Mouse (Mus musculus): ENCODE data around the gene Uhrf1bp1. TPM values are rescaled to one million over a fixed set of nuclear protein-coding genes. Genes with fewer than 3 reads are reported as not detected.
A peak's percentile ranks its signal among the peaks of the same experiment; 100 is the strongest.

Uhrf1bp1 gene
- polyA plus RNA-seq, 1 experiment from 2014 or later, result 5.9 TPM

DNA sequence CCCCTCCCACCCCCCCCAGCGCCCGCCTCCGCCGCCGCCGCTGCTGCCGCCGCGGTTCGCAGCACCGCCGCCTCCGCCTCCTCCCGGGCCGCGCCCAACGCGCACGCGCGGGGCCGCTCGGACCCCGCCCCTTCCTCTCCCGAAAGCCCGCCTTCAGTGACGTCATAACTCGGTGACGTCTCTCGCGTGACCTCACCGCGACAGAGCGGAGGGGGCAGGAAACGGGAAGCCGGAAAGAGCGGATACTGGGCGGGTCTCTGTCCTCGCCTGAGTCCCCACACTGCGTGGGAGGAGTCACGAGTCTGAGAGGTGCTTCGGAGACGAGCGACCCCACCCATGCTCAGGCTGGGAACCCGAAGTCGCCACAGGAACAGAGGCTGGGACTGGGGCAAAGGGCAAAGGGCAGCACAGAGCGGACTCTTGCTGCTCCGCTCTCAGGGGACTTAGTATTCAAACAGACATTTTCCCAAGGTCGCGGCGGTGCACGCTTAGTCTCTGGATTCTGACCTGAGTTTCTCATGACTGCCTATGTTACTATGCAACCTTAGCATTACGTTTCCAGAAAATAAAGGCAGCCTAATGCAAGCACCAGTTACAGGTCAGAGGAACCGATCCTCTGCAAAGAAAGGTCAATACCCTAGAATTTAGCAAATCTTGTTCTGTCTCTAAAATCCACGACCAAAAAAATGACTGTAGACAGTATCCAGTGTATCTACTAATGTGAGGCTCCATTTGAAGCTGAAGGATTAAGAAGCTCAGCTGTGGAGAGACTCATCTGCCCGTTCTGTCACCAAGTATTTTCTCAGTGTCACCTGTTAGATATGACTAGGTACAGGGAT, 35.5 kb upstream of the Uhrf1bp1 start, which contains the start of gene D17Wsu92e:
Gene D17Wsu92e (minus strand): TSS at position 81 of the 839 bp plus-strand sequence.
- H3K36me3 ChIP-seq (ENCODE audit: control insufficient read depth, insufficient read depth, low read length), result no peaks in the 10 kb centered on the region
- H3K4me2 ChIP-seq (ENCODE audit: low read depth, low read length), result peak within 1 kb of the TSS; percentile 81
- peak within 1 kb of the TSS; percentile 91 for H3K9ac ChIP-seq (ENCODE audit: low read length)
- peak within 1 kb of the TSS; percentile 99 for H3K4me3 ChIP-seq (replicated peaks; ENCODE audit: low read length)
- H3K27me3 ChIP-seq (ENCODE audit: control insufficient read depth, insufficient read depth, low read length), result no peaks in the 10 kb centered on the region
- ATAC-seq (ENCODE audit: insufficient read depth, low FRiP score), result peak; percentile 98
- peaks cover 18% of the 10 kb centered on the region for H3K4me1 ChIP-seq (ENCODE audit: control insufficient read depth, insufficient read depth, low read length)
- H3K27ac ChIP-seq (ENCODE audit: low read length), result peak within 1 kb of the TSS; percentile 92
- 2% methylated on average over 46 of the region's 56 CpGs for WGBS
- H3K9me3 ChIP-seq (replicated peaks; ENCODE audit: control insufficient read depth, low read length), result no peaks in the 10 kb centered on the region

DNA sequence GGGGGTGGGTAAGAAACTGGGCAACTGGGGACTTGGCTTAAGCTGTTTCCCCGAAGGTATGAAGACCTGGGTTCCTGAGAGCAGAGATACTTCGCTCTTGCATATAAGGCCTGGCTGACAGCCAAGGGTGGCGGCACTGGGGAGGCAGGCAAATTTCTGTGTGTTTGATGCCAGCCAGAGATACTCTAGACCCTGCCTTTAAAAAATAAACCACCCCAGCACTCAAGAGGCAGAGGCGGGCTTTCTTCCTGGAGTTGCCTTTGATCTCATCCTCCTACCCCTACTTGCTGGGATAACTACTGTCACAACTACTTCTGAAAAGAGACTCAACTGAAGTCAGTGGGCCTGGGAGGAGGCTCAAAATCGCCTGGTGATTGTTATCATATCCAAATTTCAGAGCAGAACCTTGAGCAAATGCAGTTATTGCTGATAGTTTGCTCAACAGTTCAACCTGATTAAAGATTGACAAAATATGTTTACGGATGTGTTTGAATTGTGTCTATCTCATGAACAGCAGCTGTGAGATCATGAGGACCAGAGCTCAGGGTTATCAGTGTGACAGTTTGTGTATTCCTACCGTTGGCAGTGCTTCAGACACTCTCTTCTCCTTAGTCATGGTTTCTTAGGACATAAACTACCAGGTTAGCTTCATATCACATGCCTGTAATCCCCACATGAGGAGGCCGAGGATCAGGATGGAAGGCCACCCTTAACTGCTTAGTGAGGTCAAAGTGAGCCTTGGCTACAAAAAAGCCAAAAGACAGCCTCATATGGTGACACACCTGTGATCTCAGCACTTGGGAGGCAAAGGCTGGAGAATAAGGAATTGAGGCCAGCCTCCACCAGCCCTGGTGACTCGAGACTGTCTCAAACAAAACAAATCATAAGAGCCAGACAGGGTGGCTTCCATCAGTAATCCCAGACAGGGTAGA, 34.6 kb upstream of the Uhrf1bp1 start:
- Histone ChIP-seq H3K36me3 (ENCODE audit: control insufficient read depth, insufficient read depth, low read length) (no peaks in the 10 kb centered on the region), H3K4me3 (replicated peaks; ENCODE audit: low read length) (peak overlapping the region; percentile 99; the same call in 1 of the 2 replicates), H3K9me3 (replicated peaks; ENCODE audit: control insufficient read depth, low read length) (no peaks in the 10 kb centered on the region), H3K27ac (ENCODE audit: low read length) (peak overlapping the region; percentile 83), H3K4me2 (ENCODE audit: low read depth, low read length) (peak overlapping the region; percentile 58), H3K4me1 (ENCODE audit: control insufficient read depth, insufficient read depth, low read length) (peaks cover 21% of the 10 kb centered on the region), H3K27me3 (ENCODE audit: control insufficient read depth, insufficient read depth, low read length) (no peaks in the 10 kb centered on the region), H3K9ac (ENCODE audit: low read length) (peak overlapping the region; percentile 74)
- no peak for ATAC-seq (ENCODE audit: insufficient read depth, low FRiP score)
- 54% methylated on average over 9 of the region's 9 CpGs for WGBS

DNA sequence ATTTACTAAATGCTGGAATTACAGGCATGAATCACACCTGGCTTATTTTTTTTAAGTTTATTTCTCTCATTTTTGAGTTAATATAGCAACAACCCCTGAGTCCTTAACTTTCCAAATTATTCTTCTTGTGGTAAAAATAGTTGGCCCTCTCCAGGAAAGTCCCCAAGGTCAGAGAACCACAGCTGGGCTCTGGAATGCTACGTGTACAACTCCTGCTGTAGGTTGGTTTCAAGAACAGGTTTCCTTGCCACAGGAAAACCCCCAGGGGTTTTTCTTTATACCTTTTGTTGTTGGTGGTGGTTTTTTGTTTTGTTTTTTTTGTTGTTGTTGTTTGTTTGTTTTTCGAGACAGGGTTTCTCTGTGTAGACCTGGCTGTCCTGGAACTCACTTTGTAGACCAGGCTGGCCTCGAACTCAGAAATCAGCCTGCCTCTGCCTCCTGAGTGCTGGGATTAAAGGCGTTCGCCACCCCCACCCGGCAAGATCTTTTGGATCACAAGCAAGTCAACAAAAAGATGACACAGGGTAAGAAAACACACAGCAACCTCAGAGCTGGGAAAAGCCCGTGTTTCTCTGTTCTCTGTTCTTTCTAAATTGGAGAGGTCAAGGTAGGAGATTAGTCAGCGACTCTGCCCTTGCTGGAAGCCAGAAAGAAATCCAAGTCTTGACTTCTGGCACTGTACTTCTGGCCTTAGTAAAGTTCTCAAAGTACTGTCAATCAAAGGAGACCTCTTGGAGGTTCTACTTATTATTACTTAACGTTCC, 32.9 kb upstream of the Uhrf1bp1 start:
- Histone ChIP-seq H3K4me2 (ENCODE audit: low read depth, low read length) (no peak overlapping the region), H3K27me3 (ENCODE audit: control insufficient read depth, insufficient read depth, low read length) (no peaks in the 10 kb centered on the region), H3K27ac (ENCODE audit: low read length) (no peak overlapping the region), H3K4me3 (replicated peaks; ENCODE audit: low read length) (no peak overlapping the region), H3K9me3 (replicated peaks; ENCODE audit: control insufficient read depth, low read length) (no peaks in the 10 kb centered on the region), H3K4me1 (ENCODE audit: control insufficient read depth, insufficient read depth, low read length) (peaks cover 20% of the 10 kb centered on the region), H3K9ac (ENCODE audit: low read length) (no peak overlapping the region), H3K36me3 (ENCODE audit: control insufficient read depth, insufficient read depth, low read length) (no peaks in the 10 kb centered on the region)
- no peak for ATAC-seq (ENCODE audit: insufficient read depth, low FRiP score)
- 78% methylated on average over 9 of the region's 9 CpGs for WGBS

DNA sequence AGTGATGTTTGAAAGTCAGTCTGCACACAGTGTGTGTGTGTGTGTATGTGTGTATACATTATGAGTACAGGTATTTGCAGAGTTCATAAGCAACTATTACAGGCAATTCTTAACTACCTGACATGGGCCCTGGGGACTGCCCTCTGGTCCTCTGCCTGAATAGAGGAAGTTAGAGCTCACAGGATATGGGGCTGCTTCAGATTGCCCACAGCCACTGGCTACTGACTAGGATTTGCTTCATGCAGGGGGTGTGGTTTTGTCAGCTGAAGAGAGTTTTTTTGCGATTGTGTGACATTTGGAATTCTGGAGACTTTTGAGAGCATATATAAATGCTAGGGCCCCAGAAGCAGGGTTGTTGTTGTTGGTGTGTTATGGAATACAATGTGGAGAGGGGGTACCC, 31.3 kb upstream of the Uhrf1bp1 start:
- no peaks in the 10 kb centered on the region for H3K27me3 ChIP-seq (ENCODE audit: control insufficient read depth, insufficient read depth, low read length)
- WGBS, result 58% methylated on average over 1 of the region's 1 CpGs
- H3K27ac ChIP-seq (ENCODE audit: low read length), result no peak overlapping the region
- no peaks in the 10 kb centered on the region for H3K9me3 ChIP-seq (replicated peaks; ENCODE audit: control insufficient read depth, low read length)
- H3K4me2 ChIP-seq (ENCODE audit: low read depth, low read length), result no peak overlapping the region
- ATAC-seq (ENCODE audit: insufficient read depth, low FRiP score), result no peak
- H3K36me3 ChIP-seq (ENCODE audit: control insufficient read depth, insufficient read depth, low read length), result no peaks in the 10 kb centered on the region
- H3K9ac ChIP-seq (ENCODE audit: low read length), result no peak overlapping the region
- no peak overlapping the region for H3K4me3 ChIP-seq (replicated peaks; ENCODE audit: low read length)
- peaks cover 12% of the 10 kb centered on the region for H3K4me1 ChIP-seq (ENCODE audit: control insufficient read depth, insufficient read depth, low read length)

DNA sequence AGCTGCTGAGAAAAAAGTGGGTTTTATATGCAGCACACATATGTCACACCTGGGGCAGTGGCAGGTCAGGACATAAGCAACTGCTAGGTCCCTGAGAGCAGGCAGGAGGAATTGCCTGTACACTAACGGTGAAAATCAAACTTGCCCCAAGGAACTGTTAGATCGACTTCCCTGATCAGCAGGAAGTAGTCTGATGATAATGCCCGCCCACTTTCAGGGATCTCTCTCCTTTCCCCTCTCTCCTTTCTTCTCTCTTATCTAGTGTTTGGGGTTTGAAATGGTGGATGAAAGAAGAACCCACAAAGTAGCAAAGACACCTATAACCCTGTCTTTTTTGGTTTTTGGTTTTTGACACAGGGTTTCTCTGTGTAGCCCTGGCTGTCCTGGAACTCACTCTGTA, 30.7 kb upstream of the Uhrf1bp1 start:
- ATAC-seq (ENCODE audit: insufficient read depth, low FRiP score), result no peak
- Histone ChIP-seq H3K4me3 (replicated peaks; ENCODE audit: low read length) (no peak overlapping the region; the same call in 1 of the 2 replicates), H3K27me3 (ENCODE audit: control insufficient read depth, insufficient read depth, low read length) (no peaks in the 10 kb centered on the region), H3K27ac (ENCODE audit: low read length) (peak overlapping the region; percentile 60; the same call in 1 of the 2 replicates), H3K9ac (ENCODE audit: low read length) (no peak overlapping the region), H3K9me3 (replicated peaks; ENCODE audit: control insufficient read depth, low read length) (no peaks in the 10 kb centered on the region), H3K4me1 (ENCODE audit: control insufficient read depth, insufficient read depth, low read length) (peaks cover 12% of the 10 kb centered on the region), H3K4me2 (ENCODE audit: low read depth, low read length) (peak overlapping the region; percentile 60), H3K36me3 (ENCODE audit: control insufficient read depth, insufficient read depth, low read length) (no peaks in the 10 kb centered on the region)
- 26% methylated on average over 3 of the region's 3 CpGs for WGBS

DNA sequence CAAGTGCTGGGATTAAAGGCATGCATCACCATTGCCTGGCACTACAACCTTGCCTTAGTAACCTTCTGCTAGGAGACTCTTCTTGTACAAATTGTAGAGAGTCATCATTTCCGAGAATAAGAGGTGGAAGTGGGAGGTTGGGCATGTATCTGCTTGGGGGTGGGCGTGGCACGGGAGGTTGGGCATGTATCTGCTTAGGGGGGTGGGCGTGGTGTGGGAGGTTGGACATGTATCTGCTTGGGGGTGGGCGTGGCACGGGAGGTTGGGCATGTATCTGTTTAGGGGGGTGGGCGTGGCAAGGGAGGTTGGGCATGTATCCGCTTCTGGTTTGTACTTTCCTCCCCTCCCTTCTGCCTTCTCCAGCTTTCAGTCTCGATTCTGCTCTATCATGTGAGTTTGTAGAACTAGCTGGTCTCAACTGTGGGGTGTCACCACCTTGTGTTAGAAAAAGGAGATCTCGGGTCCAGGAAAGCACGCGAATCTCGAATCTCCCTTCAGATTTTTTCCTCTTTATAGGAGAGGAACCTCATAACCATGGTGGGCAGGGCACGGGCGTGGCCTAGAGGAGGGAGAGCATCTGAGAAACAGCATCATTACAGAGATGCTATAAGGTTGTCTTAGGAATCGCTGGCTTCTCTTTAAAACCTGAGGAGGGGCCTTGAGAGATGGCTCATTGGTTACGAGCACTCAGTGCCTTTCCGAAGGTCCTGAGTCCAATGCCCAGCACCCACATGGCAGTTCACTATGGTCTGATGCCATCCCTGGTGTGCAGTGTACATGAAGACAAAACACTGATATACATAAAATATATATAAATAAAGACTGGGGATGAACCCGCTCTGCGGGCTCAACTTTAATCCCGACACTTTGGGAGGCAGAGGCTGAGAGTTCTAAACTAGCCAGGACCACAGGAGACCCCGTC, 30.0 kb upstream of the Uhrf1bp1 start:
- peak; percentile 82 for ATAC-seq (ENCODE audit: insufficient read depth, low FRiP score)
- Histone ChIP-seq H3K27ac (ENCODE audit: low read length) (peak overlapping the region; percentile 75), H3K9me3 (replicated peaks; ENCODE audit: control insufficient read depth, low read length) (no peaks in the 10 kb centered on the region), H3K4me1 (ENCODE audit: control insufficient read depth, insufficient read depth, low read length) (peaks cover 9% of the 10 kb centered on the region), H3K27me3 (ENCODE audit: control insufficient read depth, insufficient read depth, low read length) (no peaks in the 10 kb centered on the region), H3K4me2 (ENCODE audit: low read depth, low read length) (peak overlapping the region; percentile 60), H3K9ac (ENCODE audit: low read length) (peak overlapping the region; percentile 59), H3K36me3 (ENCODE audit: control insufficient read depth, insufficient read depth, low read length) (no peaks in the 10 kb centered on the region), H3K4me3 (replicated peaks; ENCODE audit: low read length) (peak overlapping the region; percentile 39)
- WGBS, result 2% methylated on average over 22 of the region's 22 CpGs

DNA sequence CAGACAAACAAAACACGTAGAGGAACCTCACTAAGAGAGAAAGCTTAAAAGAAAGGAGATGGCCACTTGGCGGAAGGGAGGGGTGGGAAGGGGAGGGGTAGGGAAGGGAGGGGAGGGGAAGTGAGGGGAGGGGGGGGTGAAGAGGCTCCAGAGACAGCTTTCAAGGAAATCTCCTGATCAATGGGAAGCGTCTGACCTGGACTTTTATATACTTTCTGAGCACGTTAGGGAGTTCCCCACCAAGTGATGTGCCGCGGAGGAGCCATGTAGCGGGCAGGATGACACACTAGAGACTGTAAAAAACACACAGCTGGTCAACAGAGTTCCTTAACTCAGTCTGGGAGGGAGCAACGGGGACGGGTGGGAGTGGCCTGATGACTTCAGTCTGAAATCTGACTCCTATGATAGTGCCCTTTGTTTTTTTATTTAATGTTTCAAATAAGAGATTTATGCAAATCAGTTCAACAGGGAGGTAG, 29.3 kb upstream of the Uhrf1bp1 start:
- Histone ChIP-seq H3K9ac (ENCODE audit: low read length) (peak overlapping the region; percentile 59), H3K4me2 (ENCODE audit: low read depth, low read length) (peak overlapping the region; percentile 60), H3K4me3 (replicated peaks; ENCODE audit: low read length) (peak overlapping the region; percentile 39), H3K27ac (ENCODE audit: low read length) (peak overlapping the region; percentile 75), H3K9me3 (replicated peaks; ENCODE audit: control insufficient read depth, low read length) (no peaks in the 10 kb centered on the region), H3K27me3 (ENCODE audit: control insufficient read depth, insufficient read depth, low read length) (no peaks in the 10 kb centered on the region), H3K4me1 (ENCODE audit: control insufficient read depth, insufficient read depth, low read length) (0 out of 2 replicates have a peak, but pooled peaks cover 5% of the 10 kb centered on the region), H3K36me3 (ENCODE audit: control insufficient read depth, insufficient read depth, low read length) (no peaks in the 10 kb centered on the region)
- 2% methylated on average over 9 of the region's 9 CpGs for WGBS
- ATAC-seq (ENCODE audit: insufficient read depth, low FRiP score), result peak; percentile 51; the same call in 1 of the 2 replicates

DNA sequence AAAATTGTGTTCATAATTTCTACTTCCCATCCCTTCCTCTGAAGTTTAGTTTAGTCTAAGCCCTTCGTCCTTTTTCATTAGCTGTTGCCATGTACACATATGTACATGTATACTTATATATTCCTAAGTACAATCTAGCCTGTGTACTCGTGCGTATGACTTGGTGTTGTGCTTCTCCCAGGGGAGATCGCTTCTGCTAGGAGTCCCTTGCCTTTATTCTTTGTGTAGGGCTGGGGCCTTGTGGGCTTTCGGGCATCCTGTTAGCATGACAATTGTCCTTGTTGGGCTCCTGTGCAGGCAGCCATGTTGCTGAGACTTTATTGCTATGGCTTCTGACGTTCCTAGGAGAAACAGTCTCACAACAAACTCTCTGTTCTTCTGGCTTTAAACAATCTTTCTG, 28.7 kb upstream of the Uhrf1bp1 start:
- Histone ChIP-seq H3K4me1 (ENCODE audit: control insufficient read depth, insufficient read depth, low read length) (0 out of 2 replicates have a peak, but pooled peaks cover 5% of the 10 kb centered on the region), H3K27ac (ENCODE audit: low read length) (no peak overlapping the region), H3K9me3 (replicated peaks; ENCODE audit: control insufficient read depth, low read length) (no peaks in the 10 kb centered on the region), H3K4me3 (replicated peaks; ENCODE audit: low read length) (no peak overlapping the region), H3K9ac (ENCODE audit: low read length) (no peak overlapping the region), H3K4me2 (ENCODE audit: low read depth, low read length) (peak overlapping the region; percentile 32), H3K36me3 (ENCODE audit: control insufficient read depth, insufficient read depth, low read length) (no peaks in the 10 kb centered on the region), H3K27me3 (ENCODE audit: control insufficient read depth, insufficient read depth, low read length) (no peaks in the 10 kb centered on the region)
- WGBS, result 43% methylated on average over 6 of the region's 6 CpGs
- no peak for ATAC-seq (ENCODE audit: insufficient read depth, low FRiP score)

Data from stomach, embryonic 16.5 days (tissue).